23 mouse cellular contexts compared by ENCODE assay signal in the genomic region with DNA sequence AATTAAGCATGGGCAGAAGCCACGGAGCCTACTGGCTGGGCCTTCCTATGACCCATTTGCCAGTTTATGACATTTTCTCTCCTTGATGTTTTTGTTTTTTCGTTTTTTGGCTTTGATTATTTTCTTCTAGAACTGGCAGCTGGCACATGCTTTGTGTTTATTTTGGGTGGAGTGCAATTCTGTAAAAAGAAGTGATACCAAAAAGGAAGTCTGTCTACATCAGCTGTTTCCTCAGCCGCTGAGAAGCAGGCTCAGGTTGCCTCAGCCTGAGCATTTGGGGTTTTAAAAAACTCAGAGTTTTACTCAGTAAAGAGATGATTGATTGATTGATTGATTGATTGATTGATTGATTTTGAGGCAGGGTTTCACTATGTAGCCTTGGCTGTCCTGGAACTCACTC. TPM values are rescaled to one million over a fixed set of nuclear protein-coding genes. Genes with fewer than 3 reads are reported as not detected.
"Had no signal": no experiment of that assay in that cellular context is flagged by ENCODE, and none has a peak within 500 bp of the region (broad histone marks: within the 10 kb centered on the region; RNA-seq: fewer than 3 reads in every experiment).

No protein-coding gene starts in this region.

- ATAC-seq: liver, postnatal 0 days; lung, postnatal 0 days; midbrain, embryonic 15.5 days had no signal

- DNase-seq: kidney, adult 2 months; kidney, postnatal 25 days; left cerebral cortex, postnatal 4 days; liver, postnatal 0 days; lung, embryonic 14.5 days; lung, postnatal 4 days; right cerebral cortex, adult 18-20 months; right cerebral cortex, postnatal 14 days; spleen, adult 18-20 months; thymus, postnatal 25 days had no signal

- H3K4me1 ChIP-seq: limb, embryonic 15.5 days; stomach, embryonic 15.5 days had no signal

- H3K4me2 ChIP-seq: limb, embryonic 12.5 days; limb, embryonic 15.5 days; liver, embryonic 11.5 days; lung, embryonic 14.5 days; midbrain, embryonic 12.5 days; midbrain, embryonic 15.5 days; stomach, embryonic 15.5 days had no signal

- H3K9ac ChIP-seq: limb, embryonic 12.5 days; limb, embryonic 15.5 days; liver, embryonic 14.5 days; liver, postnatal 0 days; lung, embryonic 14.5 days; midbrain, embryonic 12.5 days; midbrain, embryonic 15.5 days; stomach, embryonic 15.5 days had no signal

- H3K27ac ChIP-seq: kidney, postnatal 0 days; limb, embryonic 12.5 days; limb, embryonic 15.5 days; liver, embryonic 14.5 days; midbrain, embryonic 12.5 days; midbrain, embryonic 15.5 days; stomach, embryonic 15.5 days had no signal

- H3K27me3 ChIP-seq: limb, embryonic 12.5 days; limb, embryonic 15.5 days; midbrain, embryonic 12.5 days; midbrain, embryonic 15.5 days; stomach, embryonic 15.5 days had no signal

- H3K9me3 ChIP-seq: limb, embryonic 12.5 days; limb, embryonic 15.5 days; midbrain, embryonic 12.5 days; midbrain, embryonic 15.5 days; stomach, embryonic 15.5 days had no signal

- H3K4me3 ChIP-seq: limb, embryonic 12.5 days; limb, embryonic 15.5 days; midbrain, embryonic 12.5 days; midbrain, embryonic 15.5 days; myocyte; stomach, embryonic 15.5 days had no signal

RNA-seq across cellular contexts. Expression of a gene that starts 6.1 kb away (rescaled TPM):
- total RNA-seq: monocyte, adult 5-6 weeks had no signal

RNA-seq across cellular contexts. Expression of a gene that starts 48.4 kb away (rescaled TPM):
- polyA plus RNA-seq: kidney, embryonic 14.5 days; limb, embryonic 12.5 days; limb, embryonic 15.5 days; liver, embryonic 11.5 days; lung, embryonic 14.5 days; midbrain, embryonic 12.5 days; midbrain, embryonic 15.5 days; myocyte; neural tube, embryonic 14.5 days had no signal
